Mouse (Mus musculus) thymus, postnatal 10 days (tissue): Measurements from ENCODE around the gene Gm44805.

Experiments
- DNase-seq, 2 experiments: peaks; one replicate each; pipeline ENCODE4 v3.0.0; 2021; ENCODE audit warnings: low spot score in 2 of 2

The Gm44805 gene

GRCm38 (mm10) chr7:19629361-19629734 lies 51.9 kb downstream of the Gm44805 start, which contains the start of gene Relb:
Gene Relb (minus strand): TSS chr7:19629438.
- peak; percentile 83 for DNase-seq

- peak; percentile 94 to 97 for DNase-seq
These were observed 52.5 kb downstream of the Gm44805 start for GRCm38 (mm10) chr7:19628536-19629360.

GRCm38 (mm10) chr7:19628192-19628535 lies 53.1 kb downstream of the Gm44805 start:
- DNase-seq: no peak

GRCm38 (mm10) chr7:19627721-19628120 lies 53.5 kb downstream of the Gm44805 start:
- DNase-seq: no peak

- no peak for DNase-seq
These were observed 57.8 kb downstream of the Gm44805 start for GRCm38 (mm10) chr7:19623433-19623832.

- no peak for DNase-seq
These were observed 59.0 kb downstream of the Gm44805 start for GRCm38 (mm10) chr7:19622241-19622640.
